Mouse (Mus musculus): ENCODE results near the gene Tecr.

GRCm38 (mm10) chr8:83632083-83632707, 24.4 kb upstream of the Tecr start:
- TF ChIP-seq GATA1 (IDR thresholded peaks at IDR 0.05; ENCODE audit: borderline replicate concordance, low read length) (no peak), FLI1 (IDR thresholded peaks at IDR 0.05; ENCODE audit: low read length) (no peak)
